Mouse (Mus musculus): ENCODE results near the gene Dab2ip. TPM values are rescaled to one million over a fixed set of nuclear protein-coding genes. Genes with fewer than 3 reads are reported as not detected.

Gene Dab2ip
- polyA plus RNA-seq, 1 experiment from 2014 or later = 5.1 TPM

- no peak overlapping the region for H3K27ac ChIP-seq (ENCODE audit: low read length)
- H3K36me3 ChIP-seq (ENCODE audit: control insufficient read depth, insufficient read depth) = no peaks in the 10 kb centered on the region
- no peak overlapping the region for H3K4me3 ChIP-seq (ENCODE audit: low read depth, low read length)
- H3K9ac ChIP-seq (ENCODE audit: low read depth, low read length) = no peak overlapping the region
- no peak overlapping the region for H3K4me2 ChIP-seq (ENCODE audit: low read depth, low read length)
- no peaks in the 10 kb centered on the region for H3K27me3 ChIP-seq (ENCODE audit: control insufficient read depth, insufficient read depth, low read depth, low read length)
- H3K4me1 ChIP-seq (ENCODE audit: control insufficient read depth, low read depth, low read length) = no peaks in the 10 kb centered on the region
- no peaks in the 10 kb centered on the region for H3K9me3 ChIP-seq (replicated peaks; ENCODE audit: control insufficient read depth, low read length)
- 56% methylated on average over 2 of the region's 2 CpGs for WGBS (ENCODE audit: insufficient replicate concordance)
- no peak for ATAC-seq (ENCODE audit: low read depth)
These were observed 29.0 kb upstream of the Dab2ip start for GRCm38 (mm10) chr2:35529086-35529485.

GRCm38 (mm10) chr2:35529856-35530255 is 28.2 kb upstream of the Dab2ip start:
- H3K27me3 ChIP-seq (ENCODE audit: control insufficient read depth, insufficient read depth, low read depth, low read length) = no peaks in the 10 kb centered on the region
- H3K36me3 ChIP-seq (ENCODE audit: control insufficient read depth, insufficient read depth) = no peaks in the 10 kb centered on the region
- H3K4me1 ChIP-seq (ENCODE audit: control insufficient read depth, low read depth, low read length) = no peaks in the 10 kb centered on the region
- no peak overlapping the region for H3K4me3 ChIP-seq (ENCODE audit: low read depth, low read length)
- 55% methylated on average over 4 of the region's 4 CpGs for WGBS (ENCODE audit: insufficient replicate concordance)
- no peak for ATAC-seq (ENCODE audit: low read depth)
- no peaks in the 10 kb centered on the region for H3K9me3 ChIP-seq (replicated peaks; ENCODE audit: control insufficient read depth, low read length)
- H3K4me2 ChIP-seq (ENCODE audit: low read depth, low read length) = no peak overlapping the region
- H3K27ac ChIP-seq (ENCODE audit: low read length) = no peak overlapping the region
- no peak overlapping the region for H3K9ac ChIP-seq (ENCODE audit: low read depth, low read length)

DNA sequence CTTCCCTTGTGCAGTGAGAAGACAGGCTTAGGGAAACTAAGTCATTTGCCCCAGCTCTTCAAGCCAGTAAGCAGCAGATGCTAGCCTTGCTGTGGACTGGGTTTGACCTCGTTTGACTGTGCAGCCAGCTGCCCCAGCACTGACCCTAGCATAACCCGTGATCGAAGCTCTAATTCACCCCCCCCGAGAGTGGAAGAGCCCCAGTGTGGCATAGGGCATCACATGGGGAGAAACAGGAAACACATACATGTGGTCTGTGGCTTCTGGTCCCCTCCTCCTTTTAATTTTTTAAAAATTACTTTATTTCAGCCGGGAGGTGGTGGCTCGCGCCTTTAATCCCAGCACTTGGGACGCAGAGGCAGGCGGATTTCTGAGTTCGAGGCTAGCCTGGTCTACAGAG is 27.3 kb upstream of the Dab2ip start:
- Histone ChIP-seq H3K27me3 (ENCODE audit: control insufficient read depth, insufficient read depth, low read depth, low read length) (no peaks in the 10 kb centered on the region), H3K36me3 (ENCODE audit: control insufficient read depth, insufficient read depth) (no peaks in the 10 kb centered on the region), H3K4me3 (ENCODE audit: low read depth, low read length) (no peak overlapping the region), H3K9ac (ENCODE audit: low read depth, low read length) (no peak overlapping the region), H3K4me2 (ENCODE audit: low read depth, low read length) (no peak overlapping the region), H3K27ac (ENCODE audit: low read length) (no peak overlapping the region), H3K4me1 (ENCODE audit: control insufficient read depth, low read depth, low read length) (no peaks in the 10 kb centered on the region), H3K9me3 (replicated peaks; ENCODE audit: control insufficient read depth, low read length) (no peaks in the 10 kb centered on the region)
- WGBS (ENCODE audit: insufficient replicate concordance) = 67% methylated on average over 10 of the region's 10 CpGs
- no peak for ATAC-seq (ENCODE audit: low read depth)

DNA sequence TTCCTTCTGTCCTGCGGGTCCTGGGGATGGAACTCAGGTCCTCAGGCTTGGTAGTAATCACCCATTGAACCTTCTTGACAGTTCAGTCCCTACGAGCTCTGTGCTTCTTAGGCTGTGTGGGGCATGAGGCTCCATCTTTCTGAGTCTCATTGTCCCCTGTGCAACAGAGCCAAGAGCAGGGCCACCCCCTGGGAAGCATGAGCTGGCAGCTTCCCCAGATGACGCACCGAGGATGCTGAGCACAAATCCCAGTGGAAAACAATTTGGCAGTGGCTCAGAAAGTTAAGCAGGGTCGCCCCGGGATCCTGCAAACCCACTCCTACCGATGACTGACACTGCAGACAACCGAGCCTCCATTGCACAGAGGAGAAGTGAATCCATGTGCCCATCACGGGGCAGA is 24.4 kb upstream of the Dab2ip start:
- 58% methylated on average over 9 of the region's 9 CpGs for WGBS (ENCODE audit: insufficient replicate concordance)
- Histone ChIP-seq H3K36me3 (ENCODE audit: control insufficient read depth, insufficient read depth) (no peaks in the 10 kb centered on the region), H3K9me3 (replicated peaks; ENCODE audit: control insufficient read depth, low read length) (no peaks in the 10 kb centered on the region), H3K4me3 (ENCODE audit: low read depth, low read length) (no peak overlapping the region), H3K4me2 (ENCODE audit: low read depth, low read length) (no peak overlapping the region), H3K27ac (ENCODE audit: low read length) (no peak overlapping the region), H3K9ac (ENCODE audit: low read depth, low read length) (no peak overlapping the region), H3K4me1 (ENCODE audit: control insufficient read depth, low read depth, low read length) (no peaks in the 10 kb centered on the region), H3K27me3 (ENCODE audit: control insufficient read depth, insufficient read depth, low read depth, low read length) (no peaks in the 10 kb centered on the region)
- no peak for ATAC-seq (ENCODE audit: low read depth)

DNA sequence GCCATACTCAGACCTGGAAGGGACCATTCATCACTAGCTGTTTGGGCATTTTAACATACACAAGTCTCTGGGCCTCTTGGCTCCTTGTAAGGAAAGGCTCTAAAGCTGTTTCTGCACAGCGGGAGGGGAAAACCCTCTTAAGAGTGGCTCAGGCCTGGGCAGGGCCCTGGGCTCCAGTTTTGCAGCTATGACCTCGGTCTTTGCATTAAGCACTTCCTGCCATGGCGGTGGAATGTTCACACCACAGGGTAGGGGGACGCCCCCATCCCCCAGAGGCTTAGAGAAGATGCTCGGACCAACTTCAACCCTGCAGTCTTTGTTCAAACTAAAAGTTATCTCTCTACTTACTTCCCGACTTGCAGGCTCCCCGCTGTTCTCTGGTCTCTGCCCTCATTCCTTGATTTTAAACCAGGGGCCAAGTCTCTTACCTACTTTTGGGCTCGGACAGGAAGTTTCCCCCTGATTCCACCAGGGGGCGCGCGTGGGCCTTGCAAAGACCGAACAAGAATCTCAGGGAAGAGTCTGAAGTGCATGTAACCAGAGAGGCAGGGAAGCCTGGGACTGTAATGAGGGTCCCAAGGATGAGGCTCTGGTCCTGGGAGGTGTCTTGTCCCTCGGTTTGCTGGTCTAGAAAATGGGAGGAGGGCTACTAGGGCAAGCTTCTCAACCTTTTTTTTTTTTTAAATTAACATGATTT is 18.6 kb upstream of the Dab2ip start:
- H3K4me2 ChIP-seq (ENCODE audit: low read depth, low read length) = no peak overlapping the region
- ATAC-seq (ENCODE audit: low read depth) = no peak
- no peaks in the 10 kb centered on the region for H3K27me3 ChIP-seq (ENCODE audit: control insufficient read depth, insufficient read depth, low read depth, low read length)
- H3K9me3 ChIP-seq (replicated peaks; ENCODE audit: control insufficient read depth, low read length) = no peaks in the 10 kb centered on the region
- WGBS (ENCODE audit: insufficient replicate concordance) = 14% methylated on average over 13 of the region's 13 CpGs
- H3K36me3 ChIP-seq (ENCODE audit: control insufficient read depth, insufficient read depth) = no peaks in the 10 kb centered on the region
- H3K9ac ChIP-seq (ENCODE audit: low read depth, low read length) = no peak overlapping the region
- no peak overlapping the region for H3K4me3 ChIP-seq (ENCODE audit: low read depth, low read length)
- no peak overlapping the region for H3K27ac ChIP-seq (ENCODE audit: low read length)
- no peaks in the 10 kb centered on the region for H3K4me1 ChIP-seq (ENCODE audit: control insufficient read depth, low read depth, low read length)

- Histone ChIP-seq H3K36me3 (ENCODE audit: control insufficient read depth, insufficient read depth) (no peaks in the 10 kb centered on the region), H3K4me3 (ENCODE audit: low read depth, low read length) (no peak overlapping the region), H3K27ac (ENCODE audit: low read length) (no peak overlapping the region), H3K9me3 (replicated peaks; ENCODE audit: control insufficient read depth, low read length) (no peaks in the 10 kb centered on the region), H3K9ac (ENCODE audit: low read depth, low read length) (no peak overlapping the region), H3K4me1 (ENCODE audit: control insufficient read depth, low read depth, low read length) (no peaks in the 10 kb centered on the region), H3K27me3 (ENCODE audit: control insufficient read depth, insufficient read depth, low read depth, low read length) (no peaks in the 10 kb centered on the region), H3K4me2 (ENCODE audit: low read depth, low read length) (no peak overlapping the region)
- WGBS (ENCODE audit: insufficient replicate concordance) = 13% methylated on average over 4 of the region's 4 CpGs
- peak; percentile 27; the same call in 1 of the 2 replicates for ATAC-seq (ENCODE audit: low read depth)
These were observed 17.3 kb upstream of the Dab2ip start for GRCm38 (mm10) chr2:35540798-35541197.

GRCm38 (mm10) chr2:35544717-35545116 is 13.3 kb upstream of the Dab2ip start:
- no peaks in the 10 kb centered on the region for H3K27me3 ChIP-seq (ENCODE audit: control insufficient read depth, insufficient read depth, low read depth, low read length)
- H3K4me3 ChIP-seq (ENCODE audit: low read depth, low read length) = no peak overlapping the region
- H3K27ac ChIP-seq (ENCODE audit: low read length) = no peak overlapping the region
- no peak overlapping the region for H3K4me2 ChIP-seq (ENCODE audit: low read depth, low read length)
- H3K9me3 ChIP-seq (replicated peaks; ENCODE audit: control insufficient read depth, low read length) = no peaks in the 10 kb centered on the region
- no peak for ATAC-seq (ENCODE audit: low read depth)
- no peaks in the 10 kb centered on the region for H3K36me3 ChIP-seq (ENCODE audit: control insufficient read depth, insufficient read depth)
- H3K4me1 ChIP-seq (ENCODE audit: control insufficient read depth, low read depth, low read length) = no peaks in the 10 kb centered on the region
- 11% methylated on average over 14 of the region's 14 CpGs for WGBS (ENCODE audit: insufficient replicate concordance)
- H3K9ac ChIP-seq (ENCODE audit: low read depth, low read length) = no peak overlapping the region

DNA sequence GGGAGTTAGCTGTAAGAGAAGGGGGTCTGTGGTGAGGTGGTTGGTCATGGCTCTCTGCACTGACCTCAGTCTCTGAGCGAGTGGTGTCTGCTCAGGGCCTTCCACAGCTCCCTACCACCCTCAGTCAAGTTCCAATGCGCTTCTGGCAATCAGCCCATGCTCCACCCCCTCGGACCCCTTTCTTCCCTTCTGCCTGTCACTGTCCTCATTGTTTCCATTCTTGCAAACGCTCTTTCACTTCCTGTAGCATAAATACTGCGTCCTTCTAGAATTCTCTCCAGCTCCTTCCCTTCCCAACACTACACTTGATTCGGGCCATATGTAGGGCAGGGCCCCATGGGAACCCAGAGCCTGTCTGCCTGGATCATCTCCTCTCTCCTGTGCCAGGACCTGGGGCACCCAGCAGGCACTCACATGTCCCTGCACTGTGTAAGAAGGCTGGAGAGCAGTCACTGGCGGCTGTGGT is 12.9 kb upstream of the Dab2ip start:
- WGBS (ENCODE audit: insufficient replicate concordance) = 35% methylated on average over 7 of the region's 7 CpGs
- H3K27me3 ChIP-seq (ENCODE audit: control insufficient read depth, insufficient read depth, low read depth, low read length) = no peaks in the 10 kb centered on the region
- H3K9me3 ChIP-seq (replicated peaks; ENCODE audit: control insufficient read depth, low read length) = no peaks in the 10 kb centered on the region
- H3K36me3 ChIP-seq (ENCODE audit: control insufficient read depth, insufficient read depth) = no peaks in the 10 kb centered on the region
- no peak overlapping the region for H3K4me3 ChIP-seq (ENCODE audit: low read depth, low read length)
- no peak for ATAC-seq (ENCODE audit: low read depth)
- H3K4me1 ChIP-seq (ENCODE audit: control insufficient read depth, low read depth, low read length) = no peaks in the 10 kb centered on the region
- H3K27ac ChIP-seq (ENCODE audit: low read length) = no peak overlapping the region
- H3K9ac ChIP-seq (ENCODE audit: low read depth, low read length) = no peak overlapping the region
- H3K4me2 ChIP-seq (ENCODE audit: low read depth, low read length) = no peak overlapping the region

DNA sequence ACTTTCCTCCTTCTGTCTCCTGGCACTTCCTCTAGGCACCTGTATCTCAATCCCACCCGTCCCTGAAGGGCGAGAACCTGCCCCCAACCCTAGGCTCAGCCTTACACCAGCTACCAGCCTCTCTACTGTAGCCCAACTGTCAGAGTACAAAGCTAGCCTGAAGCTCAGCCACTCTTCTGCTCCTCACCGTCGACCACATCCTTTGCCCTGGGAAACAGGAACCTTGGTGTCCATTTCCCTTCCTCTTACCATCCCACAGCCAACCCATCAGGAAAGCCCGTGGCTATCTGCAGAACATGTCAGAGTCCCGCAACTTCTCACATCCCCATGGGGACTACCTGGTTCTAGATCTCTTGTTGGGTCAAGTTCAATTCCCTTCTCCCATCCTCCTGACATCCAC is 11.6 kb upstream of the Dab2ip start:
- WGBS (ENCODE audit: insufficient replicate concordance) = 19% methylated on average over 6 of the region's 6 CpGs
- H3K4me2 ChIP-seq (ENCODE audit: low read depth, low read length) = no peak overlapping the region
- no peak for ATAC-seq (ENCODE audit: low read depth)
- no peaks in the 10 kb centered on the region for H3K36me3 ChIP-seq (ENCODE audit: control insufficient read depth, insufficient read depth)
- no peak overlapping the region for H3K27ac ChIP-seq (ENCODE audit: low read length)
- H3K27me3 ChIP-seq (ENCODE audit: control insufficient read depth, insufficient read depth, low read depth, low read length) = no peaks in the 10 kb centered on the region
- no peak overlapping the region for H3K4me3 ChIP-seq (ENCODE audit: low read depth, low read length)
- no peak overlapping the region for H3K9ac ChIP-seq (ENCODE audit: low read depth, low read length)
- no peaks in the 10 kb centered on the region for H3K4me1 ChIP-seq (ENCODE audit: control insufficient read depth, low read depth, low read length)
- H3K9me3 ChIP-seq (replicated peaks; ENCODE audit: control insufficient read depth, low read length) = no peaks in the 10 kb centered on the region

Data from liver, embryonic 16.5 days (tissue).